Mouse (Mus musculus) heart, adult 2 months (tissue): Measurements from ENCODE around the gene Gpsm1.

ENCODE experiments used
- EP300 ChIP-seq: fragments of 200-500 bp; IDR thresholded peaks from 2 replicates; pipeline ENCODE4 v1.6.1; 2011; ENCODE audit warnings: low read depth, low read length, control low read depth; ENCODE audit not compliant: insufficient read depth
- POLR2A ChIP-seq: fragments of 200-500 bp; IDR thresholded peaks from 2 replicates; pipeline ENCODE4 v1.6.1; 2011; ENCODE audit warnings: mild to moderate bottlenecking, low read depth, low read length, control low read depth; ENCODE audit not compliant: insufficient read depth

- no peak for TF ChIP-seq POLR2A
- TF ChIP-seq EP300, result no peak
Measured at GRCm38 (mm10) chr2:26319519-26320244, 4.4 kb downstream of the Gpsm1 start.
